In the genomic region with DNA sequence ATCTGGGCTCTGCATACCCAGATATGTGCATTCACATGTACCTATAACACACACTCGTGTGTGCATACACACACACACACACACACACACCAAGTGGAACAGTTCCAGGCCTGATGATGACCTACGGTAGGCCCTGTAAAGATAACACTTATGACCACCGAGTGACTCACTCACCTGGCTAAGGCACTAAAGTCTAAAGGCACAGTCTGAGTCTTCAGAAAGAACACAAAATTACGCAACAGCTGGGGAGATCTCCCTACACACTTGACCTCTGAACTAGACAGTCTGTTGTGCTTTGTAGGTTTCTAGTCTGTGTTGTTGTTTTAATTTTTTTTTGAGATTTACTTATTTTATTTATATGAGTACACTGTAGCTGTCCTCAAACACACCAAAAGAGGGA, we compare ENCODE assay signal across 23 mouse cellular contexts. TPM values are rescaled to one million over a fixed set of nuclear protein-coding genes. Genes with fewer than 3 reads are reported as not detected.
DNase-seq lines count a peak whose midpoint lies in the region; ATAC-seq lines count a peak whose summit lies in the region.
"Had no signal": no experiment of that assay in that cellular context is flagged by ENCODE, and none has a peak within 500 bp of the region (broad histone marks: within the 10 kb centered on the region; RNA-seq: fewer than 3 reads in every experiment).

No protein-coding gene starts in this region.

- H3K4me3 ChIP-seq in liver, embryonic 12.5 days = peak overlapping the region; percentile 66; the same call in 1 of the 2 replicates
- no peak overlapping the region for H3K4me3 ChIP-seq in liver, embryonic 11.5 days (ENCODE audit: low read depth, low read length)
- no peak overlapping the region for H3K4me3 ChIP-seq in intestine, embryonic 16.5 days (ENCODE audit: low read length)
- peak overlapping the region; percentile 48 for H3K4me3 ChIP-seq in liver, embryonic 16.5 days (ENCODE audit: low read depth, low read length)
- H3K4me3 ChIP-seq in forebrain, embryonic 16.5 days (replicated peaks; ENCODE audit: low read length) = no peak overlapping the region
- H3K4me3 ChIP-seq: erythroblast, embryonic 14.5 days; heart, embryonic 15.5 days; kidney, embryonic 15.5 days; lung, embryonic 15.5 days; midbrain, embryonic 10.5 days; midbrain, embryonic 15.5 days had no signal

- WGBS in liver, embryonic 12.5 days (ENCODE audit: insufficient replicate concordance) = 72% methylated on average over 4 of the region's 4 CpGs
- WGBS in liver, embryonic 11.5 days = 72% methylated on average over 4 of the region's 4 CpGs
- WGBS in intestine, embryonic 16.5 days = 67% methylated on average over 4 of the region's 4 CpGs
- WGBS in liver, embryonic 16.5 days (ENCODE audit: insufficient replicate concordance) = 75% methylated on average over 4 of the region's 4 CpGs
- WGBS in forebrain, embryonic 16.5 days = 93% methylated on average over 4 of the region's 4 CpGs

- peak overlapping the region; percentile 84 for H3K4me2 ChIP-seq in liver, embryonic 12.5 days
- H3K4me2 ChIP-seq in liver, embryonic 11.5 days = no peak overlapping the region
- no peak overlapping the region for H3K4me2 ChIP-seq in intestine, embryonic 16.5 days (ENCODE audit: low read depth, low read length)
- H3K4me2 ChIP-seq in liver, embryonic 16.5 days (ENCODE audit: low read depth, low read length) = peak overlapping the region; percentile 44; the same call in 1 of the 2 replicates
- no peak overlapping the region for H3K4me2 ChIP-seq in forebrain, embryonic 16.5 days (ENCODE audit: low read length)
- H3K4me2 ChIP-seq: heart, embryonic 15.5 days; kidney, embryonic 15.5 days; lung, embryonic 15.5 days; midbrain, embryonic 15.5 days had no signal

- no peak for ATAC-seq in liver, embryonic 12.5 days
- ATAC-seq in liver, embryonic 11.5 days (replicated peaks; ENCODE audit: low FRiP score) = no peak
- peak; percentile 55 for ATAC-seq in intestine, embryonic 16.5 days
- no peak for ATAC-seq in liver, embryonic 16.5 days (ENCODE audit: low read depth)
- ATAC-seq in forebrain, embryonic 16.5 days = no peak
- ATAC-seq: hindbrain, postnatal 0 days; midbrain, embryonic 15.5 days had no signal

- no peak overlapping the region; the same call in 1 of the 2 replicates for H3K9ac ChIP-seq in liver, embryonic 12.5 days
- H3K9ac ChIP-seq in liver, embryonic 11.5 days (ENCODE audit: low read depth, low read length) = no peak overlapping the region
- no peak overlapping the region for H3K9ac ChIP-seq in intestine, embryonic 16.5 days (ENCODE audit: low read depth, low read length)
- H3K9ac ChIP-seq in liver, embryonic 16.5 days (ENCODE audit: low read depth, low read length) = peak overlapping the region; percentile 30; the same call in 1 of the 2 replicates
- no peak overlapping the region for H3K9ac ChIP-seq in forebrain, embryonic 16.5 days (replicated peaks; ENCODE audit: low read depth, low read length)
- H3K9ac ChIP-seq: heart, embryonic 15.5 days; kidney, embryonic 15.5 days; lung, embryonic 15.5 days; midbrain, embryonic 15.5 days had no signal

- H3K9me3 ChIP-seq in liver, embryonic 12.5 days (replicated peaks) = no peaks in the 10 kb centered on the region; the same call in 1 of the 2 replicates
- no peaks in the 10 kb centered on the region for H3K9me3 ChIP-seq in liver, embryonic 11.5 days (ENCODE audit: control insufficient read depth, low read length)
- no peaks in the 10 kb centered on the region for H3K9me3 ChIP-seq in intestine, embryonic 16.5 days (ENCODE audit: control insufficient read depth, low read length)
- no peaks in the 10 kb centered on the region for H3K9me3 ChIP-seq in liver, embryonic 16.5 days (replicated peaks; ENCODE audit: control insufficient read depth, low read length)
- no peaks in the 10 kb centered on the region for H3K9me3 ChIP-seq in forebrain, embryonic 16.5 days (ENCODE audit: control insufficient read depth, low read length)
- H3K9me3 ChIP-seq: heart, embryonic 15.5 days; kidney, embryonic 15.5 days; lung, embryonic 15.5 days; midbrain, embryonic 10.5 days; midbrain, embryonic 15.5 days had no signal

- DNase-seq in liver, embryonic 11.5 days (ENCODE audit: low spot score) = no peak
- DNase-seq in yolk sac, embryonic 10.5 days (ENCODE audit: low spot score) = peak; percentile 33
- no peak for DNase-seq in layer of hippocampus, adult 11-12 months (ENCODE audit: low spot score)
- DNase-seq: adrenal gland, postnatal 25 days; cerebellum, adult 2 months; cerebellum, postnatal 14 days; gastrocnemius, postnatal 10 days; kidney, adult 11 months; kidney, postnatal 25 days; layer of hippocampus, postnatal 36 days; left cerebral cortex, postnatal 4 days; right cerebral cortex, postnatal 4 days had no signal

- no peaks in the 10 kb centered on the region for H3K36me3 ChIP-seq in liver, embryonic 12.5 days
- H3K36me3 ChIP-seq in liver, embryonic 11.5 days (ENCODE audit: control insufficient read depth, insufficient read depth, low read length) = no peaks in the 10 kb centered on the region
- H3K36me3 ChIP-seq in intestine, embryonic 16.5 days (ENCODE audit: control insufficient read depth, insufficient read depth, low read length) = no peaks in the 10 kb centered on the region
- H3K36me3 ChIP-seq in liver, embryonic 16.5 days (ENCODE audit: control insufficient read depth, insufficient read depth) = no peaks in the 10 kb centered on the region
- no peaks in the 10 kb centered on the region for H3K36me3 ChIP-seq in forebrain, embryonic 16.5 days (ENCODE audit: control insufficient read depth, insufficient read depth)
- H3K36me3 ChIP-seq: heart, embryonic 15.5 days; kidney, embryonic 15.5 days; lung, embryonic 15.5 days; midbrain, embryonic 10.5 days; midbrain, embryonic 15.5 days had no signal

- peaks cover 89% of the 10 kb centered on the region for H3K4me1 ChIP-seq in liver, embryonic 12.5 days
- peaks cover 18% of the 10 kb centered on the region for H3K4me1 ChIP-seq in liver, embryonic 11.5 days (replicated peaks; ENCODE audit: control insufficient read depth, insufficient read depth, low read length)
- peaks cover 21% of the 10 kb centered on the region for H3K4me1 ChIP-seq in intestine, embryonic 16.5 days (ENCODE audit: control insufficient read depth, insufficient read depth, low read length)
- peaks cover 63% of the 10 kb centered on the region for H3K4me1 ChIP-seq in liver, embryonic 16.5 days (ENCODE audit: control insufficient read depth, low read depth, low read length)
- H3K4me1 ChIP-seq in forebrain, embryonic 16.5 days (replicated peaks; ENCODE audit: control insufficient read depth, insufficient read depth, low read length) = peaks cover 18% of the 10 kb centered on the region

- H3K27ac ChIP-seq in liver, embryonic 12.5 days = peak overlapping the region; percentile 98
- no peak overlapping the region for H3K27ac ChIP-seq in liver, embryonic 11.5 days (ENCODE audit: low read depth, low read length)
- no peak overlapping the region; the same call in 1 of the 2 replicates for H3K27ac ChIP-seq in intestine, embryonic 16.5 days (ENCODE audit: low read length)
- H3K27ac ChIP-seq in liver, embryonic 16.5 days (ENCODE audit: low read length) = peak overlapping the region; percentile 72
- H3K27ac ChIP-seq in forebrain, embryonic 16.5 days (ENCODE audit: low read length) = no peak overlapping the region
- H3K27ac ChIP-seq: heart, embryonic 15.5 days; hindbrain, postnatal 0 days; kidney, embryonic 15.5 days; lung, embryonic 15.5 days; midbrain, embryonic 10.5 days; midbrain, embryonic 15.5 days had no signal

- H3K27me3 ChIP-seq in liver, embryonic 12.5 days (replicated peaks) = peaks cover 23% of the 10 kb centered on the region
- peaks cover 28% of the 10 kb centered on the region for H3K27me3 ChIP-seq in liver, embryonic 11.5 days (replicated peaks; ENCODE audit: control insufficient read depth, insufficient read depth, low read length)
- peaks cover 14% of the 10 kb centered on the region for H3K27me3 ChIP-seq in intestine, embryonic 16.5 days (replicated peaks; ENCODE audit: control insufficient read depth, insufficient read depth, low read length)
- peaks cover 12% of the 10 kb centered on the region; the same call in 1 of the 2 replicates for H3K27me3 ChIP-seq in liver, embryonic 16.5 days (ENCODE audit: control insufficient read depth, insufficient read depth, low read depth, low read length)
- peaks cover 22% of the 10 kb centered on the region for H3K27me3 ChIP-seq in forebrain, embryonic 16.5 days (replicated peaks; ENCODE audit: control insufficient read depth, insufficient read depth, low read length)

RNA-seq across cellular contexts. Expression of gene Plek2, which starts 7.7 kb away (rescaled TPM):
- 53.6 and 55.0 TPM in 2 replicates for polyA plus RNA-seq in liver, embryonic 12.5 days (2016; fragmentation: Nextera tagmentation; extraction: Ambion mirVana)
- polyA plus RNA-seq in liver, embryonic 11.5 days (2014; fragmentation: Nextera tagmentation; extraction: Ambion mirVana) = 22.0 and 27.0 TPM in 2 replicates
- polyA plus RNA-seq in intestine, embryonic 16.5 days (2015; fragmentation: Nextera tagmentation; extraction: Ambion mirVana) = 30.4 and 31.7 TPM in 2 replicates
- polyA plus RNA-seq in liver, embryonic 16.5 days (2015; fragmentation: Nextera tagmentation; extraction: Ambion mirVana) = 38.4 and 39.6 TPM in 2 replicates
- polyA plus RNA-seq in forebrain, embryonic 16.5 days (2015; fragmentation: Nextera tagmentation; extraction: Ambion mirVana) = 0.96 and 1.1 TPM in 2 replicates

RNA-seq across cellular contexts. Expression of gene Eif2s1, which starts 52.8 kb away (rescaled TPM):
- 266 and 283 TPM in 2 replicates for polyA plus RNA-seq in liver, embryonic 12.5 days (2016; fragmentation: Nextera tagmentation; extraction: Ambion mirVana)
- polyA plus RNA-seq in liver, embryonic 11.5 days (2014; fragmentation: Nextera tagmentation; extraction: Ambion mirVana) = 327 and 380 TPM in 2 replicates
- 204 and 205 TPM in 2 replicates for polyA plus RNA-seq in intestine, embryonic 16.5 days (2015; fragmentation: Nextera tagmentation; extraction: Ambion mirVana)
- polyA plus RNA-seq in liver, embryonic 16.5 days (2015; fragmentation: Nextera tagmentation; extraction: Ambion mirVana) = 139 and 149 TPM in 2 replicates
- 165 and 175 TPM in 2 replicates for polyA plus RNA-seq in forebrain, embryonic 16.5 days (2015; fragmentation: Nextera tagmentation; extraction: Ambion mirVana)

RNA-seq across cellular contexts. Expression of gene Atp6v1d, which starts 53.0 kb away (rescaled TPM):
- polyA plus RNA-seq in liver, embryonic 12.5 days (2016; fragmentation: Nextera tagmentation; extraction: Ambion mirVana) = 37.2 and 37.4 TPM in 2 replicates
- polyA plus RNA-seq in liver, embryonic 11.5 days (2014; fragmentation: Nextera tagmentation; extraction: Ambion mirVana) = 62.5 and 63.1 TPM in 2 replicates
- 66.5 and 72.3 TPM in 2 replicates for polyA plus RNA-seq in intestine, embryonic 16.5 days (2015; fragmentation: Nextera tagmentation; extraction: Ambion mirVana)
- 24.4 and 26.7 TPM in 2 replicates for polyA plus RNA-seq in liver, embryonic 16.5 days (2015; fragmentation: Nextera tagmentation; extraction: Ambion mirVana)
- 120 and 123 TPM in 2 replicates for polyA plus RNA-seq in forebrain, embryonic 16.5 days (2015; fragmentation: Nextera tagmentation; extraction: Ambion mirVana)

Comparison
In these comparisons a context has a peak if more than half of its experiments do, and no peak if none do; other contexts are left out.
1. H3K27ac ChIP-seq: peak in liver, embryonic 12.5 days (single experiment) and liver, embryonic 16.5 days (single experiment); none in liver, embryonic 11.5 days (single experiment), intestine, embryonic 16.5 days (single experiment) and forebrain, embryonic 16.5 days (single experiment).
2. H3K4me2 ChIP-seq: peak in liver, embryonic 12.5 days (single experiment) and liver, embryonic 16.5 days (single experiment); none in liver, embryonic 11.5 days (single experiment), intestine, embryonic 16.5 days (single experiment) and forebrain, embryonic 16.5 days (single experiment).
3. H3K4me3 ChIP-seq: peak in liver, embryonic 12.5 days (single experiment) and liver, embryonic 16.5 days (single experiment); none in liver, embryonic 11.5 days (single experiment), intestine, embryonic 16.5 days (single experiment) and forebrain, embryonic 16.5 days (single experiment).
4. RNA of gene Plek2, which starts 7.7 kb away (polyA plus RNA-seq): 53.6 to 55.0 TPM in liver, embryonic 12.5 days, 38.4 to 39.6 TPM in liver, embryonic 16.5 days, 30.4 to 31.7 TPM in intestine, embryonic 16.5 days and 22.0 to 27.0 TPM in liver, embryonic 11.5 days; 0.96 to 1.1 TPM in forebrain, embryonic 16.5 days; every median in the first group is over 10 times any median in the second.